Mouse (Mus musculus) embryonic facial prominence, embryonic 10.5 days (tissue): ENCODE measurements around the gene Zbtb20. TPM values are rescaled to one million over a fixed set of nuclear protein-coding genes. Genes with fewer than 3 reads are reported as not detected.

ENCODE experiments used
- DNase-seq: peaks from one replicate; pipeline ENCODE4 v3.0.0-alpha.2; 2017; ENCODE audit warnings: low spot score
- H3K27ac ChIP-seq: fragments of 300-500 bp; sonication (generic); replicated peaks from 2 replicates; pipeline ENCODE4 v1.5.1; 2016; ENCODE audit warnings: mild to moderate bottlenecking
- H3K27me3 ChIP-seq: fragments of 300-500 bp; sonication (generic); replicated peaks from 2 replicates; pipeline ENCODE4 v1.6.1; 2016; ENCODE audit warnings: low read depth, mild to moderate bottlenecking; ENCODE audit not compliant: poor library complexity, severe bottlenecking
- H3K36me3 ChIP-seq: fragments of 300-500 bp; sonication (generic); replicated peaks from 2 replicates; pipeline ENCODE4 v1.6.1; 2016; ENCODE audit warnings: mild to moderate bottlenecking, moderate library complexity
- H3K4me1 ChIP-seq: fragments of 300-500 bp; sonication (generic); 2 replicates; pipeline ENCODE4 v1.6.1; 2016
- H3K4me3 ChIP-seq: fragments of 300-500 bp; sonication (generic); 2 replicates; pipeline ENCODE4 v1.5.1; 2016; ENCODE audit warnings: mild to moderate bottlenecking, moderate library complexity
- H3K9me3 ChIP-seq: fragments of 300-500 bp; sonication (generic); 2 replicates; pipeline ENCODE4 v1.6.1; 2016; ENCODE audit warnings: mild to moderate bottlenecking
- WGBS: fragments of 180-500 bp; shearing (Covaris S2); methylation state at CpG from one replicate; pipeline ENCODE4 v1.1.7; 2016; 5-methylcytosine and 5-hydroxymethylcytosine counted together
- polyA plus RNA-seq: library from polyadenylated mRNA; unstranded; fragments of >200 nt; fragmentation: Nextera tagmentation; extraction: Ambion mirVana; gene quantifications from 2 replicates; pipeline ENCODE4 v1.2.1, GENCODE M21; 2016

Zbtb20 gene
- polyA plus RNA-seq, 1 experiment from 2014 or later: 20.1 TPM

DNA sequence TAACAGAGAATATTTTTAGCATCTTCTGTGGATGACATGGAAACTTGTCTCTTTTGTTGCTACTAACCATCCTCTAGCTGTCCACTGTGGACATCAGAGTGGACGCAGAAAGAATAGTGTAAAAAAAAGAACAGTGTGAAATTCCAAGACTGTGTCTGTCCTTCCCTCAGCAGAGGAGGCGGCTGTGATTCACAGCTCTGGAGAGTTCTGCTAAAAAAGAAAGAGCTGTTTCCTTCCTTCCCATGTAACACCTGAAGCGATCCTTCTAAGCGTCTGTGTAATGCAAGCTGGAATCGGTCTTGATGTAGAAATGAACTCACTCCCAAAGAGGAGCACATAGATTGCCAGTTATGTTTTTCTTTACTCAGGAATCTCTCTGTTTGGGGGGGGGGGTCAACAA, 512.7 kb downstream of the Zbtb20 start:
- no peak for DNase-seq
- WGBS: 88% methylated on average over 5 of the region's 5 CpGs
- no peak overlapping the region for H3K4me3 ChIP-seq
- no peak overlapping the region for H3K27ac ChIP-seq
- no peaks in the 10 kb centered on the region for H3K36me3 ChIP-seq
- H3K27me3 ChIP-seq: no peaks in the 10 kb centered on the region
- H3K9me3 ChIP-seq: no peaks in the 10 kb centered on the region
- H3K4me1 ChIP-seq: 0 out of 2 replicates have a peak, but pooled peaks cover 1% of the 10 kb centered on the region

DNA sequence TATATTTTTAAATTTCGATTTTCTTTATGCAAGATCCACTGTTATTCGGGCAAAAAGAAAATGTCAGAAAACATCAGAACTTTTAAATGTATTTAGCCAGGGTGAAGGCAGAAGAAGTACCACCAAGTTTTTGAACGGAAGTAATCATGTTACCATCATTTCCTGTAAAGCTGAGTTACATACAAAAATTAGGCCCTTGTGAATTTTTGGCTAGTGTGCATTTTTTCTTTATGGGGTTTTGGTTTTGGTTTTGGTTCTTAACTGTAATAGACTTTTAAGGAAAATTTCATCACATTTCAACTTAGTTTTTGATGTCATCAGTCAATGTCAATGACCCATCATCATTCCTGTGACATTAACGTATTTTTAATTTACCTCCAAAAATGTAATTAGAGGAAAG, 514.7 kb downstream of the Zbtb20 start:
- Histone ChIP-seq H3K27me3 (no peaks in the 10 kb centered on the region), H3K4me3 (no peak overlapping the region), H3K27ac (no peak overlapping the region), H3K9me3 (no peaks in the 10 kb centered on the region), H3K4me1 (0 out of 2 replicates have a peak, but pooled peaks cover 3% of the 10 kb centered on the region), H3K36me3 (no peaks in the 10 kb centered on the region)
- WGBS: 86% methylated on average over 4 of the region's 4 CpGs
- no peak for DNase-seq

DNA sequence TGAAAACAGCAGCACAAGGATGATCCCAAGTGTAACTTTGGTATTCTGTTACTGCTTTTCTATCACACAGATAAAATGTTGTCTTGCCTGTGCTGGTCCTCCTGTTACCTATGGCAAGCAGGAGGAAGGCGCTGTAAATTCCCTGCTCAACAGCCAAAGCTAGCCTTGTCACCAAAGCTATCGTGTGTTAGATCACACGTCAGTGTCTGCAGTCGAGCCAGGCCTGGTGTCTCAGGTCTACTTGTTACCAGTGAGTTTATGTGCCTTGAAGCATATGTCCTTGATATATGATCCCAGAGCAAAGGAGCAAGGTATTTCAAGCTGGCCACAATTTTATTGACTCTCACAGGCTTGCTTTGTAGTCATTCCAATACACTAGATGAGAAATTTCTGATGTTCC, 517.7 kb downstream of the Zbtb20 start:
- Histone ChIP-seq H3K36me3 (no peaks in the 10 kb centered on the region), H3K27ac (no peak overlapping the region), H3K27me3 (no peaks in the 10 kb centered on the region), H3K9me3 (no peaks in the 10 kb centered on the region), H3K4me3 (no peak overlapping the region), H3K4me1 (0 out of 2 replicates have a peak, but pooled peaks cover 3% of the 10 kb centered on the region)
- 79% methylated on average over 4 of the region's 4 CpGs for WGBS
- DNase-seq: no peak

DNA sequence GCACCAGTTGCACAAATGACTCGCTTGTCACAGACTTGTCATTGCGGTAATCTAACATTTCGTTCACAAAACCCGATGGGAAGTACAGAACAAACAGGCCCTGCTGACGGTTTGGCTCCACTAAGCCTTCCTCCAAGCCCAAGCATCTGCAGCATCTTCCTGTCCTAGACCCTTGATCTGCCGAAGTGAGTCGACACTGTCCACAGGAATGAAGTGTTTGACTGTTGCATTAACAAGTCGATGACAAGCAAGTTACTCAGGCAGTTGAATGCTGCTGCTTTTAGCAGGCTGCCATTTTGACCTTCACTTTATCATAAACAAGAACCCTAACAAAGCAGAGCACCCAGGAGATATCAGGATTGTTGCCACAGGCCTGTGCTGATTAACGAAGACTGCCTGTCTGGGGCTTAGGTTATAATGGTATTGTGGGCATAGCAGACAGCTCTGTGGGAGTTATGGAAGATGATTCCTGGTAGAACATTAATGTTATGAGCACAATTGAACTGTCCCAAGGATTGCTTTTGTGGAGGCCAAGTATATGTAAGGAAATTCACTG, 518.4 kb downstream of the Zbtb20 start:
- Histone ChIP-seq H3K36me3 (no peaks in the 10 kb centered on the region), H3K4me1 (0 out of 2 replicates have a peak, but pooled peaks cover 3% of the 10 kb centered on the region), H3K9me3 (no peaks in the 10 kb centered on the region), H3K4me3 (no peak overlapping the region), H3K27me3 (no peaks in the 10 kb centered on the region), H3K27ac (no peak overlapping the region)
- WGBS: 84% methylated on average over 9 of the region's 9 CpGs
- no peak for DNase-seq

DNA sequence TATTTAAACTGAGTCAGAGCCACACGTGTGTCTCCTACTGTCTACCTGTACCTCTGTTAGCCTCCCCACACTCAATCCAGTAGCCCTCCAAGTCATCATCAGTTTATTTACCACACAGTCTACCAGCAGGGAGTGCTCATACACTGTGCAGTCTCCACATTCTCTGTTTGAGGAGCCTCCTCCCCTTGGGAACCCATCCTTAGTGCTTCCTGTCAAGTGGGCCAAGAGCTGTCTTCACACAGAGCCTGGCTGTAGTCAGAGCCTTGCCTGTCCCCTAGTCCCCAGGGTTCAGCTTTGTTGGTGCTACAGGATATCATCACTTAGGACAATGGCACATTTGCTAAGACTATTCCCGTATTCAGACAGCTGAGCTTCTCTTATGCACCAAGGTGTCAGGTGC, 519.1 kb downstream of the Zbtb20 start:
- Histone ChIP-seq H3K27ac (no peak overlapping the region), H3K36me3 (no peaks in the 10 kb centered on the region), H3K4me1 (0 out of 2 replicates have a peak, but pooled peaks cover 3% of the 10 kb centered on the region), H3K27me3 (no peaks in the 10 kb centered on the region), H3K4me3 (no peak overlapping the region), H3K9me3 (no peaks in the 10 kb centered on the region)
- WGBS: 86% methylated on average over 2 of the region's 2 CpGs
- DNase-seq: no peak

DNA sequence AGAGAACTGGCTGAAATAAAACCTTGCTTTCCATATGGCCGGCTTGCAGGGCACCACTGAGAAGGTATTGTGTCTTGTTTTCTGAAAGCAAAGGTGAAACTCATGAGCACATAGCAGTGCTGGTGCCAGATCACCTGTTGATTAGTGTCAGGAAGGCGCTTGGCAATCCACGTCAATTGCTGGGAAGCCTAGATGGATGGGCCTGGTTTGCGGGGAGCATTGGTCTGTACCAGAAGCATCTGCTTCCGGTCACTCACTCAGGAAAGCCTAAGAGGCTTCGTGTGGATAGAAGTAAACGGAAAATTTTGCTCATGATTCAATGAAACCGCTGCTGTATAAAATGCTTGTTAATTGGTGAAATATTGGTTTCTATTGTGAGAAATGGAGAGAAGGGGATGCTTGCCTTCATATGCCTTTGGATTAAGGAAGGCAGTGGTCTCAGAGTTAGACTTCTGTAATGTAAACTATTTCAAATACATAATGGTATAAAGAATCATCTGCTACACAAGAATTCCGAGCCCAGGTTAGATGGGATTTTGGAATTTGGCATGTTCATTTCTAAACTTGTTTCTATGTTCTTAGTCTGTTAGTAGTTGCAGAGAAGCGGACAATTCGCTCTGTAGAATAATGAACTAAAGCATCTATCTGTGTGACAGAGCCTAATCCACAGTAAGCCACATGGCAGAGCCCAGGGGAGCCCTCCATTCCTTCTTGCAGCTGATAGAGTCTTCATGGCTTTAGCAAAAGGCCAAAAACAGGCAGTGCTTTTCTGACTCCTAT, 521.4 kb downstream of the Zbtb20 start:
- H3K36me3 ChIP-seq: no peaks in the 10 kb centered on the region
- no peaks in the 10 kb centered on the region for H3K27me3 ChIP-seq
- no peaks in the 10 kb centered on the region for H3K9me3 ChIP-seq
- 89% methylated on average over 11 of the region's 11 CpGs for WGBS
- no peak overlapping the region for H3K27ac ChIP-seq
- DNase-seq: no peak
- H3K4me3 ChIP-seq: no peak overlapping the region
- 0 out of 2 replicates have a peak, but pooled peaks cover 3% of the 10 kb centered on the region for H3K4me1 ChIP-seq

DNA sequence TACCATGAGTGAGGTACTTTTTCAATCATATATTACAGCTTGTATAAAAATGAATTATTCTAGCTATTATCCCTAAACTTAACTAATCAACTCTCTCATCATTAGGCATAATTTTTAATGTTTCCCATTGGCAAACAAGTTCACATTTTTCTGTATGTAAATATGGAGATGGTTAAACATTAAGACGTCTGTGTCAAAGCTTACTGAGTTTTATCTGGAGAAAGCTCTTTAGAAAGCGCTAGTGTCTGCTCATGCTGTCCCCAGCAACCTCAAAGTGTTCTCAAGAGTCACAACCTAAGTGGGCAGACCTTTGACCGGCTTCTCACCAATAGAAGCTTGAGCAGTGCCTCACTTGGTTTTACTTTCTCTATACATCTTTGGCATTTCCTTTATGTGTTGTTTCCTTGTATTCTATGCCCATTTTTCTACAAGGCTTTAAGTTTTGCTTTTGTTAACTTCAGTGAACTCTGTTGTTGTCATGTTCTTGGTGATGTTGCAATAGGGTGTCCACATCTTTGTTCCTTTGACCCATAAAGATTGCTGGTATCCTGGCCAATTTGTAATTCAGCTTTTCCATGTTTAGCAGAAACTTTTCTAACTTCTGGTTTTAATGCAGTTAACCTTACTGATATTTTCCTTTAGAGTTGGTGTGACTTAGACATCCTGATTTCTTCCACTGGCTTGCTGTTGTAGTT, 522.1 kb downstream of the Zbtb20 start:
- Histone ChIP-seq H3K27ac (no peak overlapping the region), H3K4me1 (0 out of 2 replicates have a peak, but pooled peaks cover 3% of the 10 kb centered on the region), H3K36me3 (no peaks in the 10 kb centered on the region), H3K27me3 (no peaks in the 10 kb centered on the region), H3K4me3 (no peak overlapping the region), H3K9me3 (no peaks in the 10 kb centered on the region)
- no peak for DNase-seq
- 91% methylated on average over 3 of the region's 3 CpGs for WGBS

DNA sequence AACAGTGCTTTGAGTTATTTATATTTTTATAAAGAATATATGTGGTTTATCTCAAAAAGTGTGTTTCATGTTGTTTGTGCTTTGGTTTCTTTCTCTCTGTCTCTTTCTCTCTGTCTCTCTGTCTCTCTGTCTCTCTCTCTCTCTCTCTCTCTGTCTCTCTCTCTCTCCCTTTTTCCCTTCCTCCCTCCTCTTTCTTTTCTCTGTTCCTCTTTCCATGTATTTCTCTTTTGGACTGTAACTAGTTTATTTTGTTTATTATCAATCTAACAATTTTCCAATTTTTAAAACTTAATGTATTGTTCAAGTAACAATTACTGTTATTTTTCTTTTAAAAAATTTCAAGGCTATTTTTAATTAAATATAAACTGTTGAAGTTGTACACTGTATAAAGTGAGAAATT, 523.7 kb downstream of the Zbtb20 start:
- Histone ChIP-seq H3K9me3 (no peaks in the 10 kb centered on the region), H3K4me3 (no peak overlapping the region), H3K36me3 (no peaks in the 10 kb centered on the region), H3K27me3 (no peaks in the 10 kb centered on the region), H3K27ac (no peak overlapping the region), H3K4me1 (0 out of 2 replicates have a peak, but pooled peaks cover 3% of the 10 kb centered on the region)
- DNase-seq: no peak

DNA sequence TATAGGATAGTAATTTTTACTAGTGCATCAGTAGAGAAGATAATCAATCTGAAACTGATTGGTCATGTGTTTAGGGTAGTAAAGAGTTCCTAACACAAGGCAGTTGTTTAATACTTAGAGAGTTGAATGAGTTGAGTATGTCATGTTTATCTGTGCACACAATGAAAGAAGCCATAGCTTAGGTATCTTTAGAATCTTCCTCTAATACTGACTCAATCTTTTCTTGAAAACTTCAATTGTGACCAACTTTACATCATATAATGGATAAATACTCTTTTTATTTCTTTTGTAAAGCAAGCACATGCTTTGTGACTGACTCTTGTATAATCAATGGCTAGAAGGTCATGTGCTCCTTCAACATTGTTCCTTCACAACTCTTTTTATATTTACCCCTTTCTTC, 524.4 kb downstream of the Zbtb20 start:
- no peak overlapping the region for H3K4me3 ChIP-seq
- DNase-seq: no peak

DNA sequence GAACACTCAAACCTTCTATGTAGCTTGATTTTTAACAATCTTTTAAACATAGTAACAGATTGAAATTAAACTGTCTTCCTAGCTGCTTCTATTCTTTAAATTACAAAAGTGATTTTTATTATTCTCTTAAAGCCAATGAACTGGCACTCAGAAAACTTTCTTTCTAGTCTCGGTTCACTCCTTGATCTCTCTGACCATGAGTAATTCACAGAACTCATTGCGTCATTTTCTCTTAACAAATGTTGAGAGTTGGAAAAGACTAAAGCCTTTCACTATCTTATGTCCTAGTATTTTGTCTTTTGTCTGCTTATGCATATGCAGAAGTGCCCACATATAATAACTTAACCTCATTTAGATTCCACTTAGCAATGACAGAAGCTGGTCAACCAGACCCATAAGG, 525.3 kb downstream of the Zbtb20 start:
- no peaks in the 10 kb centered on the region for H3K9me3 ChIP-seq
- H3K36me3 ChIP-seq: no peaks in the 10 kb centered on the region
- no peak overlapping the region for H3K27ac ChIP-seq
- no peak for DNase-seq
- no peak overlapping the region for H3K4me3 ChIP-seq
- H3K27me3 ChIP-seq: no peaks in the 10 kb centered on the region
- 94% methylated on average over 2 of the region's 2 CpGs for whole genome bisulfite sequencing
- H3K4me1 ChIP-seq: 0 out of 2 replicates have a peak, but pooled peaks cover 3% of the 10 kb centered on the region

More for the DNA sequence above, 524.4 kb downstream of the Zbtb20 start:
- Histone ChIP-seq H3K9me3 (no peaks in the 10 kb centered on the region), H3K27me3 (no peaks in the 10 kb centered on the region), H3K36me3 (no peaks in the 10 kb centered on the region), H3K27ac (no peak overlapping the region), H3K4me1 (0 out of 2 replicates have a peak, but pooled peaks cover 3% of the 10 kb centered on the region)

DNA sequence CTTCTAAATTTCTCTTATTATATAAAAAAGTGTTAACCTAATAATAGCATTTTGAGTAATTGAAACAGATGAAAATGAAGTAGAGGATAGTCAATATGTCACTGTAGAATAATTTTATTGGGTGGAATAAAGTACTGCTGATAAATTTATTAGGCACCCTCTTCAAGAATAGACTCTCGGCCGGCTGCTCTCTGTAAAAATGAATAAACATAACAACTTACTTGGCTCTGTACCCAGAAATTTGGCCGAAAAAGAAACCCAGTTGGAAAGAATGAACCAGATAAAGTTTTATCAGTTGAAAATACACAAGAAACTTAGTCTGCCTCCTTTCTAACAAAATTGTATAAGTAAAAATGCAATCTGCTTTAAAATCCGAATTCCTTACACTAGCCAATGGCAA, 527.2 kb downstream of the Zbtb20 start:
- WGBS: 91% methylated on average over 4 of the region's 4 CpGs
- no peaks in the 10 kb centered on the region for H3K9me3 ChIP-seq
- H3K27me3 ChIP-seq: no peaks in the 10 kb centered on the region
- H3K36me3 ChIP-seq: no peaks in the 10 kb centered on the region
- DNase-seq: no peak
- H3K27ac ChIP-seq: no peak overlapping the region
- no peak overlapping the region for H3K4me3 ChIP-seq
- H3K4me1 ChIP-seq: peaks cover 10% of the 10 kb centered on the region

DNA sequence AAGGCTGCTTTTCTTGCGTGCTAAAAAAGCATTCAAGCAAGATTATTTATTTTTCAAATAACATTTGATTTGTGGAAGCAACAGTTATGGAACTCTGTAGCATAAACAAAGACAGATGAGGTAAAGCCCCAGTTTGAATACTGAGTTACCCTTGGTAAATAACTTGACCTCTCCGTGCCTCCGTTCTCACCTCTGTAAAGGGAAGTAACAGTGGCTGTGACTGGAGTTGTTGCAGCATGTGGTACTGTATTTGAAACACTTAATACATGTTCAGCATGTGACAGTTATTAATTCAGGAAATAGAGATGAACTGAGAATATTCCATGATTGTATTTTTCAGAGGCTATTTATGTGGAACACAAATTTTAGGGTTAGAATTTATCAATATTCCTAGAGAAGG, 529.4 kb downstream of the Zbtb20 start:
- no peak overlapping the region for H3K4me3 ChIP-seq
- no peak for DNase-seq
- H3K27me3 ChIP-seq: no peaks in the 10 kb centered on the region
- H3K4me1 ChIP-seq: peaks cover 20% of the 10 kb centered on the region
- WGBS: 86% methylated on average over 3 of the region's 3 CpGs
- H3K27ac ChIP-seq: no peak overlapping the region
- no peaks in the 10 kb centered on the region for H3K36me3 ChIP-seq
- H3K9me3 ChIP-seq: no peaks in the 10 kb centered on the region
